Mouse (Mus musculus) CD4-positive helper T cell, adult 2 months (primary cell): ENCODE results near the gene Acacb.

Source experiments
- DNase-seq: peaks from one replicate; pipeline ENCODE4 v3.0.0-alpha.2; 2012; ENCODE audit warnings: low read depth, missing footprints, low spot score

The Acacb gene

GRCm38 (mm10) chr5:114146028-114146888 is at the start of gene Acacb:
TSS of gene Acacb (plus strand) at chr5:114146535.
- DNase-seq = no peak

- DNase-seq = peak; percentile 90
These were observed 46.5 kb upstream of the Acacb start for GRCm38 (mm10) chr5:114099709-114100389.

GRCm38 (mm10) chr5:114100390-114101099 is 45.8 kb upstream of the Acacb start:
- peak; percentile 6 for DNase-seq

- no peak for DNase-seq
These were observed 44.5 kb upstream of the Acacb start for GRCm38 (mm10) chr5:114101873-114102272.

- DNase-seq = no peak
These were observed 43.5 kb upstream of the Acacb start for GRCm38 (mm10) chr5:114102807-114103206.

- no peak for DNase-seq
These were observed 39.9 kb upstream of the Acacb start for GRCm38 (mm10) chr5:114106391-114106935.

GRCm38 (mm10) chr5:114113334-114113733 is 33.0 kb upstream of the Acacb start:
- no peak for DNase-seq

GRCm38 (mm10) chr5:114115030-114115429 is 31.3 kb upstream of the Acacb start:
- no peak for DNase-seq

- no peak for DNase-seq
These were observed 29.7 kb upstream of the Acacb start for GRCm38 (mm10) chr5:114116586-114116985.

- DNase-seq = no peak
These were observed 26.5 kb upstream of the Acacb start for GRCm38 (mm10) chr5:114119806-114120205.

- DNase-seq = no peak
These were observed 20.3 kb upstream of the Acacb start for GRCm38 (mm10) chr5:114126008-114126407.

GRCm38 (mm10) chr5:114126499-114127244 is 19.7 kb upstream of the Acacb start:
- DNase-seq = no peak

GRCm38 (mm10) chr5:114127374-114128349 is 18.7 kb upstream of the Acacb start, which contains the start of gene Alkbh2:
TSS of gene Alkbh2 (minus strand) at chr5:114128218.
- DNase-seq = peak; percentile 89

GRCm38 (mm10) chr5:114129550-114130210 is 16.7 kb upstream of the Acacb start:
- peak; percentile 27 for DNase-seq

- DNase-seq = peak; percentile 86
These were observed 16.1 kb upstream of the Acacb start, which contains the start of gene Ung for GRCm38 (mm10) chr5:114130211-114130605. TSS of gene Ung (plus strand) at chr5:114130386.

- DNase-seq = peak; percentile 94
These were observed 15.4 kb upstream of the Acacb start for GRCm38 (mm10) chr5:114130698-114131520.

GRCm38 (mm10) chr5:114131521-114131840 is 14.9 kb upstream of the Acacb start:
- peak; percentile 91 for DNase-seq

- DNase-seq = no peak
These were observed 13.5 kb upstream of the Acacb start for GRCm38 (mm10) chr5:114132841-114133240.
